Mouse (Mus musculus) limb, embryonic 14.5 days (tissue): ENCODE results near the gene Gm44502. TPM values are rescaled to one million over a fixed set of nuclear protein-coding genes. Genes with fewer than 3 reads are reported as not detected.

Experiments
- ATAC-seq: fragments of 200-750 bp; cut with Nextera tagmentation; 2 replicates; pipeline ENCODE4 v1.8.0; 2017; ENCODE audit warnings: low read depth, moderate number of reproducible peaks, moderate TSS enrichment; ENCODE audit not compliant: low FRiP score
- DNase-seq: peaks from one replicate; pipeline ENCODE4 v3.0.0-alpha.2; 2015; ENCODE audit warnings: low spot score
- H3K27ac ChIP-seq: fragments of 300-500 bp; sonication (generic); replicated peaks from 2 replicates; pipeline ENCODE4 v1.5.1; 2014; ENCODE audit warnings: low read depth, mild to moderate bottlenecking, low read length, moderate library complexity, mixed read lengths
- H3K27me3 ChIP-seq: fragments of 300-500 bp; sonication (generic); 2 replicates; pipeline ENCODE4 v1.6.1; 2014; ENCODE audit warnings: low read length, mixed read lengths; ENCODE audit not compliant: control insufficient read depth, insufficient read depth
- H3K36me3 ChIP-seq: fragments of 300-500 bp; sonication (generic); 2 replicates; pipeline ENCODE4 v1.6.1; 2014; ENCODE audit warnings: mild to moderate bottlenecking, low read length, moderate library complexity, mixed read lengths; ENCODE audit not compliant: control insufficient read depth, insufficient read depth
- H3K4me1 ChIP-seq: fragments of 300-500 bp; sonication (generic); 2 replicates; pipeline ENCODE4 v1.6.1; 2014; ENCODE audit warnings: antibody characterized with exemption, low read length, mixed read lengths; ENCODE audit not compliant: control insufficient read depth, insufficient read depth
- H3K4me2 ChIP-seq: fragments of 300-500 bp; sonication (generic); replicated peaks from 2 replicates; pipeline ENCODE4 v1.6.1; 2014; ENCODE audit warnings: low read depth, mild to moderate bottlenecking, low read length, moderate library complexity; ENCODE audit not compliant: severe bottlenecking
- H3K4me3 ChIP-seq: fragments of 300-500 bp; sonication (generic); replicated peaks from 2 replicates; pipeline ENCODE4 v1.5.1; 2014; ENCODE audit warnings: low read length
- H3K9ac ChIP-seq: fragments of 300-500 bp; sonication (generic); 2 replicates; pipeline ENCODE4 v1.6.1; 2014; ENCODE audit warnings: mild to moderate bottlenecking, low read depth, low read length, moderate library complexity; ENCODE audit not compliant: severe bottlenecking
- H3K9me3 ChIP-seq: fragments of 300-500 bp; sonication (generic); 2 replicates; pipeline ENCODE4 v1.6.1; 2016; ENCODE audit warnings: low read length; ENCODE audit not compliant: control insufficient read depth
- POLR2A ChIP-seq: fragments of 200-500 bp; IDR thresholded peaks from 2 replicates; pipeline ENCODE4 v1.8.0; 2012; ENCODE audit warnings: inconsistent platforms, mild to moderate bottlenecking, moderate library complexity, borderline replicate concordance; ENCODE audit not compliant: insufficient read depth, insufficient read length; ENCODE audit errors: extremely low read depth
- WGBS: fragments of 180-500 bp; shearing (Covaris S2); extraction: QIAGEN DNeasy Blood & Tissue Kit; methylation state at CpG from one replicate; pipeline ENCODE4 v1.1.7; 2014; 5-methylcytosine and 5-hydroxymethylcytosine counted together
- polyA plus RNA-seq, 2 experiments: library from polyadenylated mRNA; depleted of rRNA in 1 of 2; stranded (reverse) in 1 of 2; unstranded in 1 of 2; fragments of >200 nt; fragmentation: Nextera tagmentation in 1 of 2; extraction: Ambion mirVana in 1 of 2; gene quantifications; 2 replicates each; pipeline versions ENCODE4 v1.2.1 to v1.2.3; 2012 to 2014

Gm44502 gene
- polyA plus RNA-seq, 2 experiments, result 0.40 TPM; not detected in 1

DNA sequence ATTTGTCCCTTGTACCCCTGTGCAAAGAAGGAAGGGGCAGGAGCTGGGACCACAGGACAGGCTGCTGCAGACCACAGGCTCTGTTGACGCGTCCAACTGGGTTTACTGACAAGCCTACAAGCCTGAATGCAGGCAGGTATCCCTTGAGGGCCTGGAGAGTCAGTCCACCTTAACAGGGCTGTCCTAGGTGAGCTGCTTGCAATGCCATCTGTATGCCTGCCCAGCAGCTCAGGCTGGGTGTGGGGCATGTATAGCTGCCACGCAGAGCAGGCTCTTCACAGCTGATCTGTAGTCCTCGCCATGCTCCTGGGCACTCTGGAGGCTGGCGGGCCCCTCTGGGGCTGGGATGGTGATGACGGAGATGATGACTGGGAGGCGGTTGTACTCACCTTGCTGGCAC, 44.9 kb downstream of the Gm44502 start, which contains the start of gene Klhdc7b:
Gene Klhdc7b (plus strand): TSS at position 301 of the 400 bp plus-strand sequence.
- Histone ChIP-seq H3K9me3 (no peaks in the 10 kb centered on the region), H3K4me3 (no peak within 1 kb of the TSS), H3K27me3 (peaks cover 12% of the 10 kb centered on the region), H3K36me3 (no peaks in the 10 kb centered on the region), H3K27ac (no peak within 1 kb of the TSS), H3K4me2 (no peak within 1 kb of the TSS), H3K9ac (no peak within 1 kb of the TSS), H3K4me1 (no peaks in the 10 kb centered on the region)
- 89% methylated on average over 7 of the region's 7 CpGs for WGBS
- TF ChIP-seq POLR2A, result no peak
- DNase-seq, result no peak
- ATAC-seq, result no peak

DNA sequence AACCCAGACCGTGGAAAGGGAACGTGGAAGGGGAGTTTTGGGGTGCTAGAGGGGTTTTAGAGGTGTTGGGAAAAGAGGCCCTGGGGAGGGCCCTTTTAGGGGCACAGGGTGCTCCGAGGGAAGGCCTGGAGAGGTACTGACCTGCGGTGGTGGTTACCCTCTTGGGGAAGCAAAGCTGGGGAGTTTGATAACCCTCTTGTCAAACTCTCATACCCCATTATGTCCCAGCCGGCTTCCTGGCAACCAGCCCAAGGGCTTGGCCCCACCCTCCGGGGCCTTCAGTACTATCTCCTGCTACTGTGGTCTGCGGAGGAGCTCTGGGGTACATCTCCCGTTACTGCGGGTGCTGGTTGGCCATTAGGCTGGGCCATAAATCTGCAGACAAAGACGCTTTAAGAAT, 50.1 kb downstream of the Gm44502 start:
- ATAC-seq (no peak), DNase-seq (no peak)
- H3K36me3 ChIP-seq, result no peaks in the 10 kb centered on the region
- H3K4me1 ChIP-seq, result peaks cover 14% of the 10 kb centered on the region
- WGBS, result 10% methylated on average over 10 of the region's 10 CpGs
- H3K4me3 ChIP-seq, result peak overlapping the region; percentile 35
- no peak for TF ChIP-seq POLR2A
- H3K27ac ChIP-seq, result no peak overlapping the region
- no peaks in the 10 kb centered on the region for H3K9me3 ChIP-seq
- H3K4me2 ChIP-seq, result peak overlapping the region; percentile 67
- peak overlapping the region; percentile 48; the same call in 1 of the 2 replicates for H3K9ac ChIP-seq
- H3K27me3 ChIP-seq, result peaks cover 51% of the 10 kb centered on the region

GRCm38 (mm10) chr15:89378831-89379401, 50.6 kb downstream of the Gm44502 start, which contains the start of gene Odf3b:
Odf3b (minus strand) TSS chr15:89379282.
- peak within 1 kb of the TSS; percentile 48 for H3K9ac ChIP-seq
- peak within 1 kb of the TSS; percentile 35 for H3K4me3 ChIP-seq
- H3K27me3 ChIP-seq, result peaks cover 51% of the 10 kb centered on the region
- DNase-seq (no peak), ATAC-seq (no peak)
- WGBS, result 1% methylated on average over 29 of the region's 33 CpGs
- H3K9me3 ChIP-seq, result no peaks in the 10 kb centered on the region
- peak within 1 kb of the TSS; percentile 67 for H3K4me2 ChIP-seq
- TF ChIP-seq POLR2A, result no peak
- no peaks in the 10 kb centered on the region for H3K36me3 ChIP-seq
- H3K4me1 ChIP-seq, result peaks cover 18% of the 10 kb centered on the region
- H3K27ac ChIP-seq, result no peak within 1 kb of the TSS

GRCm38 (mm10) chr15:89377938-89378828, 51.3 kb downstream of the Gm44502 start:
- Histone ChIP-seq H3K27ac (no peak overlapping the region), H3K9ac (peak overlapping the region; percentile 48), H3K36me3 (no peaks in the 10 kb centered on the region), H3K4me3 (peak overlapping the region; percentile 35), H3K4me1 (peaks cover 19% of the 10 kb centered on the region), H3K9me3 (no peaks in the 10 kb centered on the region), H3K27me3 (peaks cover 51% of the 10 kb centered on the region), H3K4me2 (peak overlapping the region; percentile 67)
- WGBS, result 14% methylated on average over 46 of the region's 46 CpGs
- ATAC-seq (no peak), DNase-seq (no peak)
- TF ChIP-seq POLR2A, result no peak

- no peak overlapping the region for H3K4me3 ChIP-seq
- no peak overlapping the region; the same call in 1 of the 2 replicates for H3K4me2 ChIP-seq
- DNase-seq, result no peak
- peaks cover 4% of the 10 kb centered on the region; the same call in 1 of the 2 replicates for H3K36me3 ChIP-seq
- 4% methylated on average over 18 of the region's 18 CpGs for WGBS
- no peak overlapping the region for H3K27ac ChIP-seq
- no peaks in the 10 kb centered on the region for H3K9me3 ChIP-seq
- H3K4me1 ChIP-seq, result peaks cover 23% of the 10 kb centered on the region
- peaks cover 51% of the 10 kb centered on the region for H3K27me3 ChIP-seq
- H3K9ac ChIP-seq, result no peak overlapping the region
- no peak for ATAC-seq
- TF ChIP-seq POLR2A, result no peak
Measured at GRCm38 (mm10) chr15:89377362-89377761, 52.1 kb downstream of the Gm44502 start.
